Mouse (Mus musculus): ENCODE measurements around the gene Olfr653. TPM values are rescaled to one million over a fixed set of nuclear protein-coding genes. Genes with fewer than 3 reads are reported as not detected.

The Olfr653 gene
- polyA plus RNA-seq, 1 experiment from 2014 or later = not detected

Other genes starting within 250 kb of the Olfr653 start
- 0.09 TPM in 1 of 2 replicates, not detected in the other for gene Trim34b, start 247.8 kb upstream of the Olfr653 start, polyA plus RNA-seq (2015; fragmentation: Nextera tagmentation; extraction: Ambion mirVana)
- 2.2 and 2.3 TPM in 2 replicates for gene Trim12c, start 224.0 kb upstream of the Olfr653 start, polyA plus RNA-seq (2015; fragmentation: Nextera tagmentation; extraction: Ambion mirVana)
- 0.09 TPM in 1 of 2 replicates, not detected in the other for gene Trim30b, start 207.4 kb upstream of the Olfr653 start, polyA plus RNA-seq (2015; fragmentation: Nextera tagmentation; extraction: Ambion mirVana)
- gene Trim30c, start 176.5 kb upstream of the Olfr653 start, polyA plus RNA-seq (2015; fragmentation: Nextera tagmentation; extraction: Ambion mirVana) = 0.12 and 0.22 TPM in 2 replicates
- gene Trim30a, start 112.1 kb upstream of the Olfr653 start, polyA plus RNA-seq (2015; fragmentation: Nextera tagmentation; extraction: Ambion mirVana) = 1.1 and 1.3 TPM in 2 replicates
- 0.31 and 0.45 TPM in 2 replicates for gene Trim30d, start 69.5 kb upstream of the Olfr653 start, polyA plus RNA-seq (2015; fragmentation: Nextera tagmentation; extraction: Ambion mirVana)
- gene Olfr651, start 27.2 kb upstream of the Olfr653 start, polyA plus RNA-seq (2015; fragmentation: Nextera tagmentation; extraction: Ambion mirVana) = not detected in 2 replicates
- gene Olfr652, start 16.4 kb upstream of the Olfr653 start, polyA plus RNA-seq (2015; fragmentation: Nextera tagmentation; extraction: Ambion mirVana) = not detected in 2 replicates
- gene Olfr654, start 9.7 kb downstream of the Olfr653 start, polyA plus RNA-seq (2015; fragmentation: Nextera tagmentation; extraction: Ambion mirVana) = not detected in 2 replicates
- gene Olfr655, start 24.5 kb downstream of the Olfr653 start, polyA plus RNA-seq (2015; fragmentation: Nextera tagmentation; extraction: Ambion mirVana) = not detected in 2 replicates
- not detected in 2 replicates for gene Olfr656, start 36.6 kb downstream of the Olfr653 start, polyA plus RNA-seq (2015; fragmentation: Nextera tagmentation; extraction: Ambion mirVana)
- gene Olfr657, start 47.5 kb downstream of the Olfr653 start, polyA plus RNA-seq (2015; fragmentation: Nextera tagmentation; extraction: Ambion mirVana) = not detected in 2 replicates
- gene Olfr658, start 70.0 kb downstream of the Olfr653 start, polyA plus RNA-seq (2015; fragmentation: Nextera tagmentation; extraction: Ambion mirVana) = not detected in 2 replicates
- gene Olfr659, start 89.4 kb downstream of the Olfr653 start, polyA plus RNA-seq (2015; fragmentation: Nextera tagmentation; extraction: Ambion mirVana) = not detected in 2 replicates
- gene Olfr661, start 109.2 kb downstream of the Olfr653 start, polyA plus RNA-seq (2015; fragmentation: Nextera tagmentation; extraction: Ambion mirVana) = not detected in 2 replicates
- not detected in 2 replicates for gene Usp17le, start 200.2 kb downstream of the Olfr653 start, polyA plus RNA-seq (2015; fragmentation: Nextera tagmentation; extraction: Ambion mirVana)

All from kidney, embryonic 15.5 days (tissue).